Mouse (Mus musculus): ENCODE measurements around the gene Dact1.

DNA sequence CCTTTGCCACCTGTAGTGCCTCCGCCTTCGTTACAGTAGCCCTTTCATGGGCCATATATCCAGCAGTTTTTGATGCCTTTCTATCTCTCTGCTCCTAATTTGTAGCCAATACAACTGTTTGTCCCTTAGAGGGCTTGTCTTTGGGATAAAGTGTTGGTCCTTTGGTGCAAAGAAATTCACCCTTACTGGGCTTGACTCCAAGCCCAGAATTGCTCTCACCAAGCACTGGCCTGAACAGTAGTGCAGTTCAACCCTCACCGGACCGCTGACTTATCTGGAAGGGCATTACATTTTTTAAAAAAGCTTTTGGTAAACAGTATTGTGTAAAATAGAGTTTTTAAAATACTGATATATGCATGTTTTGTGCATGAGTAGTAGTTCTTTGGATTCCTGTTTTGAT lies 9.9 kb downstream of the Dact1 start:
- TF ChIP-seq CTCF (IDR thresholded peaks at IDR 0.05; ENCODE audit: low read depth, low read length) (no peak), GATA1 (IDR thresholded peaks at IDR 0.05; ENCODE audit: borderline replicate concordance, low read length) (no peak), GATA2 (IDR thresholded peaks at IDR 0.05; ENCODE audit: borderline replicate concordance, low read depth, low read length) (no peak)
